Mouse (Mus musculus) hindbrain, embryonic 15.5 days (tissue): ENCODE results near the gene Med16. TPM values are rescaled to one million over a fixed set of nuclear protein-coding genes. Genes with fewer than 3 reads are reported as not detected.

Experiments used
- ATAC-seq: fragments of 200-750 bp; cut with Nextera tagmentation; 2 replicates; pipeline ENCODE4 v1.8.0; 2017; ENCODE audit warnings: low read depth, moderate number of reproducible peaks, moderate TSS enrichment; ENCODE audit not compliant: low FRiP score
- H3K27ac ChIP-seq: fragments of 300-500 bp; sonication (generic); replicated peaks from 2 replicates; pipeline ENCODE4 v1.5.1; 2015; ENCODE audit warnings: mild to moderate bottlenecking, inconsistent platforms
- H3K27me3 ChIP-seq: fragments of 300-500 bp; sonication (generic); 2 replicates; pipeline ENCODE4 v1.6.1; 2015; ENCODE audit warnings: control low read depth, inconsistent platforms
- H3K36me3 ChIP-seq: fragments of 300-500 bp; sonication (generic); 2 replicates; pipeline ENCODE4 v1.6.1; 2015; ENCODE audit warnings: control low read depth, inconsistent platforms
- H3K4me1 ChIP-seq: fragments of 300-500 bp; sonication (generic); replicated peaks from 2 replicates; pipeline ENCODE4 v1.6.1; 2015; ENCODE audit warnings: control low read depth, inconsistent platforms
- H3K4me2 ChIP-seq: fragments of 300-500 bp; sonication (generic); 2 replicates; pipeline ENCODE4 v1.6.1; 2015; ENCODE audit warnings: moderate library complexity, mild to moderate bottlenecking, inconsistent platforms
- H3K4me3 ChIP-seq: fragments of 300-500 bp; sonication (generic); 2 replicates; pipeline ENCODE4 v1.5.1; 2015; ENCODE audit warnings: mild to moderate bottlenecking, inconsistent platforms
- H3K9ac ChIP-seq: fragments of 300-500 bp; sonication (generic); 2 replicates; pipeline ENCODE4 v1.6.1; 2015; ENCODE audit warnings: inconsistent platforms
- H3K9me3 ChIP-seq: fragments of 300-500 bp; sonication (generic); 2 replicates; pipeline ENCODE4 v1.6.1; 2016; ENCODE audit warnings: control low read depth, inconsistent platforms
- WGBS: fragments of 180-500 bp; shearing (Covaris S2); methylation state at CpG from one replicate; pipeline ENCODE4 v1.1.7; 2015; 5-methylcytosine and 5-hydroxymethylcytosine counted together
- polyA plus RNA-seq: library from polyadenylated mRNA; unstranded; fragments of >200 nt; fragmentation: Nextera tagmentation; extraction: Ambion mirVana; gene quantifications from 2 replicates; pipeline ENCODE4 v1.2.1, GENCODE M21; 2015

Med16 gene
- polyA plus RNA-seq, 1 experiment from 2014 or later, result 54.2 TPM

GRCm38 (mm10) chr10:79873715-79874289 lies 34.9 kb downstream of the Med16 start:
- Histone ChIP-seq H3K4me1 (peaks cover 42% of the 10 kb centered on the region), H3K4me2 (peak overlapping the region; percentile 74)
- ATAC-seq, result peak; percentile 0; the same call in 1 of the 2 replicates

GRCm38 (mm10) chr10:79873313-79873712 lies 35.4 kb downstream of the Med16 start:
- H3K4me2 ChIP-seq, result peak overlapping the region; percentile 74
- no peaks in the 10 kb centered on the region for H3K9me3 ChIP-seq
- peaks cover 42% of the 10 kb centered on the region for H3K4me1 ChIP-seq
- H3K36me3 ChIP-seq, result peaks cover 6% of the 10 kb centered on the region; the same call in 1 of the 2 replicates
- H3K27ac ChIP-seq, result peak overlapping the region; percentile 96
- ATAC-seq, result peak; percentile 12; the same call in 1 of the 2 replicates
- 3% methylated on average over 6 of the region's 6 CpGs for WGBS
- H3K27me3 ChIP-seq, result no peaks in the 10 kb centered on the region
- H3K4me3 ChIP-seq, result peak overlapping the region; percentile 67
- H3K9ac ChIP-seq, result peak overlapping the region; percentile 91

More at GRCm38 (mm10) chr10:79873715-79874289, 34.9 kb downstream of the Med16 start:
- Histone ChIP-seq H3K9ac (peak overlapping the region; percentile 91), H3K9me3 (no peaks in the 10 kb centered on the region), H3K36me3 (0 out of 2 replicates have a peak, but pooled peaks cover 4% of the 10 kb centered on the region), H3K27me3 (no peaks in the 10 kb centered on the region), H3K4me3 (peak overlapping the region; percentile 67), H3K27ac (peak overlapping the region; percentile 96)
- 2% methylated on average over 26 of the region's 26 CpGs for WGBS

- peaks cover 7% of the 10 kb centered on the region; the same call in 1 of the 2 replicates for H3K36me3 ChIP-seq
- peak overlapping the region; percentile 74 for H3K4me2 ChIP-seq
- peaks cover 42% of the 10 kb centered on the region for H3K4me1 ChIP-seq
- peak overlapping the region; percentile 91 for H3K9ac ChIP-seq
- 42% methylated on average over 3 of the region's 3 CpGs for WGBS
- peak overlapping the region; percentile 96 for H3K27ac ChIP-seq
- ATAC-seq, result no peak
- H3K9me3 ChIP-seq, result no peaks in the 10 kb centered on the region
- H3K4me3 ChIP-seq, result peak overlapping the region; percentile 67
- no peaks in the 10 kb centered on the region for H3K27me3 ChIP-seq
These were observed 35.9 kb downstream of the Med16 start for GRCm38 (mm10) chr10:79872862-79873261.

- WGBS, result 88% methylated on average over 8 of the region's 8 CpGs
- peaks cover 48% of the 10 kb centered on the region for H3K4me1 ChIP-seq
- peak overlapping the region; percentile 74 for H3K4me2 ChIP-seq
- no peak overlapping the region for H3K27ac ChIP-seq
- no peak overlapping the region for H3K9ac ChIP-seq
- no peak for ATAC-seq
- peaks cover 11% of the 10 kb centered on the region; the same call in 1 of the 2 replicates for H3K36me3 ChIP-seq
- peak overlapping the region; percentile 67 for H3K4me3 ChIP-seq
- no peaks in the 10 kb centered on the region for H3K9me3 ChIP-seq
- no peaks in the 10 kb centered on the region for H3K27me3 ChIP-seq
These were observed 36.9 kb downstream of the Med16 start for GRCm38 (mm10) chr10:79871845-79872244.

- Histone ChIP-seq H3K36me3 (peaks cover 55% of the 10 kb centered on the region), H3K27ac (no peak overlapping the region), H3K9ac (no peak overlapping the region), H3K4me1 (peaks cover 42% of the 10 kb centered on the region), H3K4me2 (no peak overlapping the region), H3K27me3 (no peaks in the 10 kb centered on the region), H3K9me3 (no peaks in the 10 kb centered on the region), H3K4me3 (no peak overlapping the region)
- WGBS, result 72% methylated on average over 11 of the region's 11 CpGs
- no peak for ATAC-seq
These were observed 42.1 kb downstream of the Med16 start for GRCm38 (mm10) chr10:79866601-79867000.

- Histone ChIP-seq H3K36me3 (peaks cover 58% of the 10 kb centered on the region), H3K4me3 (no peak overlapping the region), H3K27ac (peak overlapping the region; percentile 41; the same call in 1 of the 2 replicates), H3K9ac (no peak overlapping the region), H3K4me2 (no peak overlapping the region), H3K4me1 (peaks cover 38% of the 10 kb centered on the region), H3K9me3 (no peaks in the 10 kb centered on the region), H3K27me3 (no peaks in the 10 kb centered on the region)
- WGBS, result 69% methylated on average over 19 of the region's 19 CpGs
- no peak for ATAC-seq
These were observed 42.9 kb downstream of the Med16 start for GRCm38 (mm10) chr10:79865801-79866295.

GRCm38 (mm10) chr10:79865189-79865601 lies 43.5 kb downstream of the Med16 start:
- no peak overlapping the region for H3K9ac ChIP-seq
- H3K27me3 ChIP-seq, result no peaks in the 10 kb centered on the region
- ATAC-seq, result no peak
- H3K4me3 ChIP-seq, result no peak overlapping the region
- WGBS, result 57% methylated on average over 12 of the region's 12 CpGs
- H3K4me2 ChIP-seq, result no peak overlapping the region
- H3K4me1 ChIP-seq, result peaks cover 34% of the 10 kb centered on the region
- H3K36me3 ChIP-seq, result peaks cover 65% of the 10 kb centered on the region
- peak overlapping the region; percentile 41 for H3K27ac ChIP-seq
- no peaks in the 10 kb centered on the region for H3K9me3 ChIP-seq

GRCm38 (mm10) chr10:79864351-79865188 lies 44.2 kb downstream of the Med16 start:
- Histone ChIP-seq H3K4me3 (no peak overlapping the region), H3K4me2 (no peak overlapping the region), H3K27me3 (no peaks in the 10 kb centered on the region), H3K4me1 (peaks cover 33% of the 10 kb centered on the region), H3K36me3 (peaks cover 71% of the 10 kb centered on the region), H3K9me3 (no peaks in the 10 kb centered on the region), H3K9ac (no peak overlapping the region), H3K27ac (peak overlapping the region; percentile 41)
- 55% methylated on average over 10 of the region's 10 CpGs for WGBS
- no peak for ATAC-seq

GRCm38 (mm10) chr10:79862925-79863324 lies 45.8 kb downstream of the Med16 start:
- H3K9me3 ChIP-seq, result no peaks in the 10 kb centered on the region
- no peak overlapping the region for H3K4me2 ChIP-seq
- H3K27me3 ChIP-seq, result no peaks in the 10 kb centered on the region
- no peak for ATAC-seq
- H3K4me1 ChIP-seq, result peaks cover 40% of the 10 kb centered on the region
- H3K36me3 ChIP-seq, result peaks cover 75% of the 10 kb centered on the region
- no peak overlapping the region for H3K27ac ChIP-seq
- no peak overlapping the region for H3K4me3 ChIP-seq
- WGBS, result 73% methylated on average over 10 of the region's 10 CpGs
- no peak overlapping the region for H3K9ac ChIP-seq

GRCm38 (mm10) chr10:79862049-79862788 lies 46.5 kb downstream of the Med16 start:
- no peak overlapping the region for H3K9ac ChIP-seq
- H3K4me1 ChIP-seq, result peaks cover 43% of the 10 kb centered on the region

GRCm38 (mm10) chr10:79861230-79862048 lies 47.3 kb downstream of the Med16 start:
- Histone ChIP-seq H3K4me3 (no peak overlapping the region), H3K4me1 (peaks cover 49% of the 10 kb centered on the region), H3K27ac (no peak overlapping the region), H3K27me3 (no peaks in the 10 kb centered on the region), H3K9ac (no peak overlapping the region), H3K36me3 (peaks cover 67% of the 10 kb centered on the region), H3K4me2 (no peak overlapping the region), H3K9me3 (no peaks in the 10 kb centered on the region)
- 76% methylated on average over 25 of the region's 25 CpGs for WGBS
- no peak for ATAC-seq

More at GRCm38 (mm10) chr10:79862049-79862788, 46.5 kb downstream of the Med16 start:
- Histone ChIP-seq H3K9me3 (no peaks in the 10 kb centered on the region), H3K4me3 (no peak overlapping the region), H3K36me3 (peaks cover 75% of the 10 kb centered on the region), H3K4me2 (no peak overlapping the region), H3K27ac (peak overlapping the region; percentile 19; the same call in 1 of the 2 replicates), H3K27me3 (no peaks in the 10 kb centered on the region)
- WGBS, result 75% methylated on average over 23 of the region's 23 CpGs
- ATAC-seq, result no peak
